Mouse (Mus musculus) cerebellum, adult 2 months (tissue): ENCODE measurements around the gene Nedd8.

Source experiments
- CTCF ChIP-seq: fragments of 200-500 bp; IDR thresholded peaks from 2 replicates; pipeline ENCODE4 v1.5.1; 2011; ENCODE audit warnings: low read depth, mild to moderate bottlenecking, control low read depth, low read length, moderate library complexity, borderline replicate concordance; ENCODE audit not compliant: insufficient read depth
- POLR2A ChIP-seq: fragments of 200-500 bp; IDR thresholded peaks from 2 replicates; pipeline ENCODE4 v1.6.1; 2011; ENCODE audit warnings: low read length, control low read depth, borderline replicate concordance; ENCODE audit not compliant: insufficient read depth

DNA sequence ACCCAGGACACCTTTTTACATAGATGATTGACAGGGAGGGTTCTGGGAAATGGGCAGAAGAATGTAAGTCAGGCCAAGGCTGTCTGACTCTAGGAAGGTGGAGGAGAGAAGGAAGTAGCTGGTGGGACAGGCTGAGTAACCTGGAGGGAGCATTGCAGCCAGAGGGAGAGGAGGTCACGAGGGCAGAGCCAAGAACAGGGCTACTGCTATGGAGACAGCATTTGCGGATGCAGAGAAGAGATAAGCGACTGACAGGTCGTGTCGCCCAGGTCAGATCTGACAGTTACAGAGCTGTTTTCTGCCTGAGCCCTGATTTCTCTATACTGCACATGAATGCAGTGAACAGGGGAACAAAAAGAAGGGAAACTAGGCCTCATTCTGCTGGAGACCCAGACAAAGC is 35.5 kb upstream of the Nedd8 start:
- TF ChIP-seq CTCF = no peak
- no peak for TF ChIP-seq POLR2A
